Mouse (Mus musculus): ENCODE data around the gene Dnlz. TPM values are rescaled to one million over a fixed set of nuclear protein-coding genes. Genes with fewer than 3 reads are reported as not detected.
A peak's percentile ranks its signal among the peaks of the same experiment; 100 is the strongest.

Gene Dnlz
- total and polyA plus RNA-seq, 2 experiments, result 10.7 to 16.4 TPM

GRCm38 (mm10) chr2:26363481-26363880 lies 11.6 kb upstream of the Dnlz start:
- H3K9ac ChIP-seq (ENCODE audit: low read depth, low read length), result no peak overlapping the region

GRCm38 (mm10) chr2:26362991-26363390 lies 11.1 kb upstream of the Dnlz start:
- Histone ChIP-seq H3K27me3 (ENCODE audit: control insufficient read depth, insufficient read depth, low read length) (no peaks in the 10 kb centered on the region), H3K4me1 (ENCODE audit: control insufficient read depth, insufficient read depth, low read length) (no peaks in the 10 kb centered on the region), H3K27ac (replicated peaks; ENCODE audit: insufficient read depth, low read depth, low read length) (no peak overlapping the region), H3K9ac (ENCODE audit: low read depth, low read length) (no peak overlapping the region), H3K36me3 (ENCODE audit: control insufficient read depth, insufficient read depth, low read length) (peaks cover 3% of the 10 kb centered on the region; the same call in 1 of the 2 replicates), H3K79me2 (ENCODE audit: control insufficient read depth, insufficient read depth, low read length) (no peaks in the 10 kb centered on the region), H3K4me3 (ENCODE audit: insufficient read depth, low read depth, low read length) (no peak overlapping the region)
- DNase-seq (ENCODE audit: extremely low read depth, low read depth, low spot score), result no peak
- WGBS, result 94% methylated on average over 5 of the region's 5 CpGs
- TF ChIP-seq POLR2A (IDR thresholded peaks at IDR 0.05; ENCODE audit: extremely low read depth, insufficient read depth, low read length) (no peak), CTCF (IDR thresholded peaks at IDR 0.05; ENCODE audit: low read depth, low read length) (no peak)

More at GRCm38 (mm10) chr2:26363481-26363880, 11.6 kb upstream of the Dnlz start:
- TF ChIP-seq POLR2A (IDR thresholded peaks at IDR 0.05; ENCODE audit: extremely low read depth, insufficient read depth, low read length) (no peak), CTCF (IDR thresholded peaks at IDR 0.05; ENCODE audit: low read depth, low read length) (no peak)
- Histone ChIP-seq H3K36me3 (ENCODE audit: control insufficient read depth, insufficient read depth, low read length) (peaks cover 5% of the 10 kb centered on the region; the same call in 1 of the 2 replicates), H3K79me2 (ENCODE audit: control insufficient read depth, insufficient read depth, low read length) (no peaks in the 10 kb centered on the region), H3K27ac (replicated peaks; ENCODE audit: insufficient read depth, low read depth, low read length) (no peak overlapping the region), H3K4me1 (ENCODE audit: control insufficient read depth, insufficient read depth, low read length) (no peaks in the 10 kb centered on the region), H3K4me3 (ENCODE audit: insufficient read depth, low read depth, low read length) (no peak overlapping the region), H3K27me3 (ENCODE audit: control insufficient read depth, insufficient read depth, low read length) (no peaks in the 10 kb centered on the region)
- WGBS, result 75% methylated on average over 5 of the region's 5 CpGs
- DNase-seq (ENCODE audit: extremely low read depth, low read depth, low spot score), result no peak

GRCm38 (mm10) chr2:26360772-26361171 lies 8.9 kb upstream of the Dnlz start, which contains the start of gene Card9:
TSS of gene Card9 (minus strand) at chr2:26360918.
- Histone ChIP-seq H3K79me2 (ENCODE audit: control insufficient read depth, insufficient read depth, low read length) (no peaks in the 10 kb centered on the region), H3K36me3 (ENCODE audit: control insufficient read depth, insufficient read depth, low read length) (no peaks in the 10 kb centered on the region), H3K27ac (replicated peaks; ENCODE audit: insufficient read depth, low read depth, low read length) (no peak within 1 kb of the TSS), H3K27me3 (ENCODE audit: control insufficient read depth, insufficient read depth, low read length) (no peaks in the 10 kb centered on the region), H3K9ac (ENCODE audit: low read depth, low read length) (no peak within 1 kb of the TSS), H3K4me3 (ENCODE audit: insufficient read depth, low read depth, low read length) (no peak within 1 kb of the TSS), H3K4me1 (ENCODE audit: control insufficient read depth, insufficient read depth, low read length) (no peaks in the 10 kb centered on the region)
- TF ChIP-seq CTCF (IDR thresholded peaks at IDR 0.05; ENCODE audit: low read depth, low read length) (no peak), POLR2A (IDR thresholded peaks at IDR 0.05; ENCODE audit: extremely low read depth, insufficient read depth, low read length) (no peak)
- DNase-seq (ENCODE audit: extremely low read depth, low read depth, low spot score), result peak; percentile 16
- WGBS, result 65% methylated on average over 3 of the region's 3 CpGs

- Histone ChIP-seq H3K27me3 (ENCODE audit: control insufficient read depth, insufficient read depth, low read length) (no peaks in the 10 kb centered on the region), H3K4me1 (ENCODE audit: control insufficient read depth, insufficient read depth, low read length) (no peaks in the 10 kb centered on the region), H3K4me3 (ENCODE audit: insufficient read depth, low read depth, low read length) (no peak overlapping the region), H3K9ac (ENCODE audit: low read depth, low read length) (no peak overlapping the region), H3K27ac (replicated peaks; ENCODE audit: insufficient read depth, low read depth, low read length) (no peak overlapping the region), H3K79me2 (ENCODE audit: control insufficient read depth, insufficient read depth, low read length) (no peaks in the 10 kb centered on the region), H3K36me3 (ENCODE audit: control insufficient read depth, insufficient read depth, low read length) (no peaks in the 10 kb centered on the region)
- 55% methylated on average over 6 of the region's 6 CpGs for WGBS
- DNase-seq (ENCODE audit: extremely low read depth, low read depth, low spot score), result no peak
- TF ChIP-seq POLR2A (IDR thresholded peaks at IDR 0.05; ENCODE audit: extremely low read depth, insufficient read depth, low read length) (no peak), CTCF (IDR thresholded peaks at IDR 0.05; ENCODE audit: low read depth, low read length) (no peak)
Measured at GRCm38 (mm10) chr2:26359983-26360382, 8.1 kb upstream of the Dnlz start.

GRCm38 (mm10) chr2:26358667-26359320 lies 6.9 kb upstream of the Dnlz start:
- Histone ChIP-seq H3K79me2 (ENCODE audit: control insufficient read depth, insufficient read depth, low read length) (no peaks in the 10 kb centered on the region), H3K4me1 (ENCODE audit: control insufficient read depth, insufficient read depth, low read length) (no peaks in the 10 kb centered on the region), H3K9ac (ENCODE audit: low read depth, low read length) (no peak overlapping the region), H3K27ac (replicated peaks; ENCODE audit: insufficient read depth, low read depth, low read length) (no peak overlapping the region), H3K27me3 (ENCODE audit: control insufficient read depth, insufficient read depth, low read length) (no peaks in the 10 kb centered on the region), H3K36me3 (ENCODE audit: control insufficient read depth, insufficient read depth, low read length) (no peaks in the 10 kb centered on the region), H3K4me3 (ENCODE audit: insufficient read depth, low read depth, low read length) (no peak overlapping the region)
- no peak for DNase-seq (ENCODE audit: extremely low read depth, low read depth, low spot score)
- 86% methylated on average over 13 of the region's 13 CpGs for WGBS
- TF ChIP-seq CTCF (IDR thresholded peaks at IDR 0.05; ENCODE audit: low read depth, low read length) (no peak), POLR2A (IDR thresholded peaks at IDR 0.05; ENCODE audit: extremely low read depth, insufficient read depth, low read length) (no peak)

- Histone ChIP-seq H3K4me3 (ENCODE audit: insufficient read depth, low read depth, low read length) (no peak overlapping the region), H3K9ac (ENCODE audit: low read depth, low read length) (no peak overlapping the region), H3K79me2 (ENCODE audit: control insufficient read depth, insufficient read depth, low read length) (peaks cover 1% of the 10 kb centered on the region; the same call in 1 of the 2 replicates), H3K36me3 (ENCODE audit: control insufficient read depth, insufficient read depth, low read length) (no peaks in the 10 kb centered on the region), H3K4me1 (ENCODE audit: control insufficient read depth, insufficient read depth, low read length) (peaks cover 5% of the 10 kb centered on the region; the same call in 1 of the 2 replicates), H3K27ac (replicated peaks; ENCODE audit: insufficient read depth, low read depth, low read length) (no peak overlapping the region), H3K27me3 (ENCODE audit: control insufficient read depth, insufficient read depth, low read length) (no peaks in the 10 kb centered on the region)
- 71% methylated on average over 15 of the region's 15 CpGs for WGBS
- no peak for DNase-seq (ENCODE audit: extremely low read depth, low read depth, low spot score)
- TF ChIP-seq CTCF (IDR thresholded peaks at IDR 0.05; ENCODE audit: low read depth, low read length) (no peak), POLR2A (IDR thresholded peaks at IDR 0.05; ENCODE audit: extremely low read depth, insufficient read depth, low read length) (no peak)
Measured at GRCm38 (mm10) chr2:26357484-26357883, 5.6 kb upstream of the Dnlz start.
